Mouse (Mus musculus) spleen, adult 2 months (tissue): ENCODE measurements at regions not wholly inside any gene's neighbourhood (a gene's known extent, or its start where the extent isn't known, plus 50 kb on each side); places are given as distances from the start of the nearest gene placed in this dataset.

ENCODE experiments used
- DNase-seq, 2 experiments: peaks; one replicate each; pipeline versions ENCODE4 v3.0.0 to v3.0.0-alpha.2; 2012 to 2021; ENCODE audit warnings: low spot score in 2 of 2, low read depth in 1 of 2
- H3K27ac ChIP-seq: fragments of 200-500 bp; 2 replicates; pipeline ENCODE4 v1.5.1; 2012; ENCODE audit warnings: low read length, inconsistent platforms; ENCODE audit not compliant: insufficient read depth
- H3K27me3 ChIP-seq: fragments of 200-500 bp; 2 replicates; pipeline ENCODE4 v1.6.1; 2012; ENCODE audit warnings: mild to moderate bottlenecking, moderate library complexity, low read length, inconsistent platforms; ENCODE audit not compliant: control insufficient read depth, insufficient read depth
- H3K36me3 ChIP-seq: fragments of 200-500 bp; 2 replicates; pipeline ENCODE4 v1.6.1; 2012; ENCODE audit warnings: mild to moderate bottlenecking, low read length, inconsistent platforms; ENCODE audit not compliant: control insufficient read depth, insufficient read depth
- H3K4me1 ChIP-seq: fragments of 200-500 bp; 2 replicates; pipeline ENCODE4 v1.6.1; 2011; ENCODE audit warnings: inconsistent platforms; ENCODE audit not compliant: control insufficient read depth, insufficient read depth, insufficient read length
- H3K4me3 ChIP-seq: fragments of 200-500 bp; 2 replicates; pipeline ENCODE4 v1.5.1; 2011; ENCODE audit warnings: mild to moderate bottlenecking, inconsistent platforms; ENCODE audit not compliant: insufficient read depth, insufficient read length; ENCODE audit errors: extremely low read depth
- CTCF ChIP-seq: fragments of 200-500 bp; IDR thresholded peaks from 2 replicates; pipeline ENCODE4 v1.5.1; 2011; ENCODE audit warnings: mild to moderate bottlenecking, inconsistent platforms; ENCODE audit not compliant: insufficient read depth, insufficient read length, insufficient replicate concordance; ENCODE audit errors: extremely low read depth
- POLR2A ChIP-seq: fragments of 200-500 bp; IDR thresholded peaks from 2 replicates; pipeline ENCODE4 v1.6.1; 2011; ENCODE audit warnings: low read depth, low read length, inconsistent platforms
- WGBS: fragments of 180-500 bp; shearing (Covaris S2); methylation state at CpG from one replicate; pipeline ENCODE4 v1.1.7; 2018; 5-methylcytosine and 5-hydroxymethylcytosine counted together

DNA sequence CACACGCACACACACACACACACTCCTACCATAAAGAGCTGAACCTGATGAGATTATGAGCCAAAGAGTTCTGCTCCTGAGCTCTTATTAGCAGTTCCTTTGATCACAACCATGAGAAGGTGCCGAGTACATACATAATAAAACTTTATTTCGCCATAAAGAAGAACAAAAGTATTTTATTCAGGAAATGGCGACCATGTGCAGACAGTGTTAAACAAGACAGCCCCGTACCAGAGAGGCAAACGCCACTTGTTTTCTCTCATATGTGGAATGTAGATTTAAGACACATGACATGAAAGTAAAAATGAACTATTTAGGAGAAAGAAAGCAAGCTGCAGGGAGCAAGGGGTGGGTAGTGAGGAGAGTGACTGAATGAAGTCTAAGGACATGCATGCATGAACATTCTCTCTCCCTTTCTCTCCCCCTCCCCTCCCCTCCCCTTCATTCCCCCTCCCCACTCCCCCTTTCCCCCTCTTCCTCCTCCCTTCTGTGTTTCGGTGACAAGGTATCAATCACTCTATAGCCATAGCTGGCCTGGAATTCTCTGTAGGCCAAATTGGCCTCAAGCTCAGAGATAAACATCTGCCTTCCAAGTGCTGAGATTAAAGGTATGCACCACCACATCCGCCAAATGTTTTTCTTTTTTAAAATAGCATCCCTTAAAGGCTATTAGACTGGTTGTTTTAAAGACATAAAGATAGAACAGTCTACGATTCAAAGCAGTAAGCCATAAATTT is 266.0 kb upstream of the Map3k7 start:
- WGBS = 80% methylated on average over 9 of the region's 9 CpGs
- Histone ChIP-seq H3K36me3 (no peaks in the 10 kb centered on the region), H3K27me3 (no peaks in the 10 kb centered on the region), H3K27ac (no peak overlapping the region), H3K4me1 (no peaks in the 10 kb centered on the region), H3K4me3 (no peak overlapping the region)
- DNase-seq = no peak
- no peak for TF ChIP-seq CTCF
- no peak for TF ChIP-seq POLR2A

DNA sequence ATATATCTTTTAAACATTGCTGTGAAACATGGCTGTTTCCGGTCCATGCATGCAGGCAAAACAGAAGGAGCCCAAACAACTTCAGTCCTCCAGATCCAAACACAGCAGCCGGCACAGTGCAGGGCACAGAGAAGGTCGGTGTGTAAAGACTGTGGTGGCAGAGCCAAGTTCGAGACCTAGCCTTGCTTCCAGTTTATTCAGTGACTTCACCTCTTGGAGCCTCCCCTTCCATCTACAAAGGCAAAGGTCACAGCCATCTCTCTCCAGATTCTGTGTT is 265.5 kb upstream of the Map3k7 start:
- Histone ChIP-seq H3K36me3 (no peaks in the 10 kb centered on the region), H3K4me3 (no peak overlapping the region), H3K4me1 (no peaks in the 10 kb centered on the region), H3K27me3 (no peaks in the 10 kb centered on the region), H3K27ac (no peak overlapping the region)
- 65% methylated on average over 4 of the region's 4 CpGs for WGBS
- TF ChIP-seq POLR2A (no peak), CTCF (no peak)
- DNase-seq = no peak

GRCm38 (mm10) chr4:31699296-31699695 is 264.6 kb upstream of the Map3k7 start:
- DNase-seq = no peak
- Histone ChIP-seq H3K4me3 (no peak overlapping the region), H3K36me3 (no peaks in the 10 kb centered on the region), H3K27ac (no peak overlapping the region), H3K27me3 (no peaks in the 10 kb centered on the region), H3K4me1 (no peaks in the 10 kb centered on the region)
- WGBS = 87% methylated on average over 5 of the region's 5 CpGs
- TF ChIP-seq CTCF (no peak), POLR2A (no peak)

DNA sequence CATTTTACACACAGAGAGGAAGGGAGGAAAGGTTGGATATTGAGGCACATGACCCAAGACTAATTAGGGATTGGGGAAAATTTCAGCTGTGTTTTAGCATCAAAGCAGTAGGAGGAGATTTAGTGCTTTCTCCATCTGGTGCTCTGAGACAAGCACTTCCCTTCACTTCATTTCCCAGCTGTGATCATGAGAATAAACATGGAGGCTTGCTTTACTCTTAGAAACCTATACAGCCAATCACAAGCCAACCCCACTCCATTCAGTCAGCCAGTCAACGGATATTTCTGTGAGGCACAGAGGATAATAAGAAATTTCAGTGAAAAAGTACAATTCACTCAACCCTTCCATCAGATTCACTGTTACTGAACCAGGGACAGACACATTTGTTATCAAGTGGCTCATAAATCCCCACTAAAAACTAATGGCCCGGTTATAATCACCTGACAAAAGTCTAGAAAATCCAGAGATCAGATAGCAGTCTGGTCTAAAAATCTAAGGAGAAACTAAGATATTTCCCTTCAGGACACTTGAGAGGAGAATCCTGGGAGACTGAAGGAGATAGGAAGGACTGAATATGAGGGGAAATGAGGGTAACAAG is 249.7 kb upstream of the Map3k7 start:
- H3K27me3 ChIP-seq = no peaks in the 10 kb centered on the region
- H3K36me3 ChIP-seq = no peaks in the 10 kb centered on the region
- WGBS = 84% methylated on average over 2 of the region's 2 CpGs
- TF ChIP-seq CTCF (no peak), POLR2A (no peak)
- H3K4me1 ChIP-seq = no peaks in the 10 kb centered on the region
- DNase-seq = no peak
- no peak overlapping the region for H3K27ac ChIP-seq
- H3K4me3 ChIP-seq = no peak overlapping the region

- Histone ChIP-seq H3K27me3 (no peaks in the 10 kb centered on the region), H3K4me3 (no peak overlapping the region), H3K27ac (no peak overlapping the region), H3K4me1 (no peaks in the 10 kb centered on the region), H3K36me3 (no peaks in the 10 kb centered on the region)
- WGBS = 71% methylated on average over 7 of the region's 7 CpGs
- TF ChIP-seq CTCF = no peak
- no peak for TF ChIP-seq POLR2A
- no peak for DNase-seq
Measured at GRCm38 (mm10) chr4:31723501-31723900, 240.4 kb upstream of the Map3k7 start.

- no peak for DNase-seq
- TF ChIP-seq CTCF (no peak), POLR2A (no peak)
- Histone ChIP-seq H3K36me3 (no peaks in the 10 kb centered on the region), H3K4me3 (no peak overlapping the region), H3K4me1 (no peaks in the 10 kb centered on the region), H3K27me3 (no peaks in the 10 kb centered on the region), H3K27ac (no peak overlapping the region)
- WGBS = 79% methylated on average over 2 of the region's 2 CpGs
Measured at GRCm38 (mm10) chr4:31724400-31724799, 239.5 kb upstream of the Map3k7 start.

DNA sequence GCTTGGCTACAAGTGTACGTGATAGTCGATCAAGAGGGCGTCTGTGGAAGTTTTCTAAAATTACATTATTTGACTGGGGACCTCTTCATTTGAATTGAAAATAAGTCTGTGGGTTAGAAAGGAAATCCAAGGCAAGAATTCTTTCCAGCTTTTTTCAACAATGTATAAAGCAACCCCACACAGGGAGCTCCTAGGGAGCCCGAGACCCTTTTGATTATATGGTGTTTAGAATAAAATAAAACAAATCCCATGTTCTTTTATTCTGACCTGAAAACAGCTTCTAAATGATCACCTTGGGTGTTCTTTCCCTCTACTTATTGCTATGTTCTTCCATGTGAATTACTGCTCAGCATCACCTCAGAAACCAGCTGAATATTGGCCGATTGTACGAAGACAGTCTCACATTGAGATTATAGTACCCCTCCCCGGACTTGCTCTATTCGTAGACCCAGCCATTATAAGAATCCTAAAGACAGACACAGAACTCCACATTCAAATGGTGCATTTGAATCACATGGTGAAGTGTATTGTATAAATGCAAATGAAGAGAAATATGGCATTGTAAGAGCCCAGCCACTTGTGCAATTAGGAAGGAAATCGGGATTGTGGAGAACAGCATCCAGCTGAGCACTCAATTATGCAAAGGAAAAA is 236.3 kb upstream of the Map3k7 start:
- H3K27me3 ChIP-seq = no peaks in the 10 kb centered on the region
- no peak overlapping the region for H3K27ac ChIP-seq
- 93% methylated on average over 9 of the region's 9 CpGs for WGBS
- H3K4me1 ChIP-seq = no peaks in the 10 kb centered on the region
- no peak for TF ChIP-seq CTCF
- no peak overlapping the region for H3K4me3 ChIP-seq
- no peaks in the 10 kb centered on the region for H3K36me3 ChIP-seq
- no peak for DNase-seq
